Mouse (Mus musculus) MEL (cell line): Measurements from ENCODE around the gene Sms.

Source experiments
- POLR2A ChIP-seq, 2 experiments: IDR thresholded peaks; 2 replicates each; pipeline ENCODE4 v1.6.1; 2011 to 2012; ENCODE audit warnings: low read length in 2 of 2, mild to moderate bottlenecking in 2 of 2, control low read depth in 1 of 2, improper control_type of control experiment in 1 of 2, low read depth in 1 of 2, moderate library complexity in 1 of 2; ENCODE audit not compliant: control insufficient read depth in 1 of 2, insufficient read depth in 1 of 2, poor library complexity in 1 of 2
- SMC3 ChIP-seq: IDR thresholded peaks from 2 replicates; pipeline ENCODE4 v1.6.1; 2011; ENCODE audit warnings: low read depth, low read length, improper control_type of control experiment
- ZKSCAN1 ChIP-seq: IDR thresholded peaks from 2 replicates; pipeline ENCODE4 v1.6.1; 2012; ENCODE audit warnings: low read depth, mild to moderate bottlenecking, inconsistent platforms, low read length, improper control_type of control experiment, moderate library complexity

- TF ChIP-seq SMC3, result no peak
- no peak for TF ChIP-seq ZKSCAN1
- TF ChIP-seq POLR2A (IDR thresholded peaks at IDR 0.05; ENCODE audit: control insufficient read depth in 1 of 2, insufficient read depth in 1 of 2, low read depth in 1 of 2, low read length in 2 of 2, poor library complexity in 1 of 2), result no peak
Measured at GRCm38 (mm10) chrX:157500004-157500403, 7.9 kb upstream of the Sms start.
